Mouse (Mus musculus) lung, embryonic 15.5 days (tissue): Measurements from ENCODE around the gene Ahnak2. TPM values are rescaled to one million over a fixed set of nuclear protein-coding genes. Genes with fewer than 3 reads are reported as not detected.
"Not testable (repeated sequence)": the region's sequence is repeated elsewhere in the genome, so short reads cannot be mapped to it uniquely, and the experiment has no call there.

Experiments used
- ATAC-seq: fragments of 200-750 bp; cut with Nextera tagmentation; 2 replicates; pipeline ENCODE4 v1.8.0; 2017; ENCODE audit warnings: moderate number of reproducible peaks, borderline replicate concordance; ENCODE audit not compliant: low FRiP score, low TSS enrichment; ENCODE audit errors: extremely low read depth
- H3K27ac ChIP-seq: fragments of 300-500 bp; sonication (generic); 2 replicates; pipeline ENCODE4 v1.5.1; 2015; ENCODE audit warnings: moderate library complexity, mild to moderate bottlenecking, inconsistent platforms
- H3K27me3 ChIP-seq: fragments of 300-500 bp; sonication (generic); 2 replicates; pipeline ENCODE4 v1.6.1; 2015; ENCODE audit warnings: inconsistent platforms
- H3K36me3 ChIP-seq: fragments of 300-500 bp; sonication (generic); 2 replicates; pipeline ENCODE4 v1.6.1; 2015; ENCODE audit warnings: inconsistent platforms
- H3K4me1 ChIP-seq: fragments of 300-500 bp; sonication (generic); 2 replicates; pipeline ENCODE4 v1.6.1; 2015; ENCODE audit warnings: inconsistent platforms
- H3K4me2 ChIP-seq: fragments of 300-500 bp; sonication (generic); 2 replicates; pipeline ENCODE4 v1.6.1; 2015; ENCODE audit warnings: inconsistent platforms, mild to moderate bottlenecking, moderate library complexity
- H3K4me3 ChIP-seq: fragments of 300-500 bp; sonication (generic); 2 replicates; pipeline ENCODE4 v1.5.1; 2015; ENCODE audit warnings: mild to moderate bottlenecking, inconsistent platforms
- H3K9ac ChIP-seq: fragments of 300-500 bp; sonication (generic); 2 replicates; pipeline ENCODE4 v1.6.1; 2015; ENCODE audit warnings: inconsistent platforms
- H3K9me3 ChIP-seq: fragments of 300-500 bp; sonication (generic); 2 replicates; pipeline ENCODE4 v1.6.1; 2016; ENCODE audit warnings: inconsistent platforms
- WGBS: fragments of 180-500 bp; shearing (Covaris S2); methylation state at CpG from one replicate; pipeline ENCODE4 v1.1.7; 2015; 5-methylcytosine and 5-hydroxymethylcytosine counted together
- polyA plus RNA-seq: library from polyadenylated mRNA; unstranded; fragments of >200 nt; fragmentation: Nextera tagmentation; extraction: Ambion mirVana; gene quantifications from 2 replicates; pipeline ENCODE4 v1.2.1, GENCODE M21; 2015

Gene Ahnak2
- polyA plus RNA-seq, 1 experiment from 2014 or later: 0.98 TPM

GRCm38 (mm10) chr12:112819057-112819662 lies 16.7 kb upstream of the Ahnak2 start:
- no peak overlapping the region for H3K4me3 ChIP-seq
- peaks cover 59% of the 10 kb centered on the region for H3K36me3 ChIP-seq
- no peak for ATAC-seq
- no peak overlapping the region for H3K27ac ChIP-seq
- no peak overlapping the region for H3K9ac ChIP-seq
- H3K9me3 ChIP-seq: no peaks in the 10 kb centered on the region
- H3K4me2 ChIP-seq: no peak overlapping the region
- H3K4me1 ChIP-seq: peaks cover 17% of the 10 kb centered on the region
- H3K27me3 ChIP-seq: no peaks in the 10 kb centered on the region
- 88% methylated on average over 8 of the region's 8 CpGs for WGBS

GRCm38 (mm10) chr12:112816866-112817265 lies 14.4 kb upstream of the Ahnak2 start:
- H3K9me3 ChIP-seq, H3K4me3 ChIP-seq, H3K4me2 ChIP-seq, H3K27me3 ChIP-seq, ATAC-seq, H3K27ac ChIP-seq, H3K4me1 ChIP-seq, H3K9ac ChIP-seq: not testable (repeated sequence)
- peaks cover 48% of the 10 kb centered on the region for H3K36me3 ChIP-seq
- WGBS: 75% methylated on average over 7 of the region's 7 CpGs

GRCm38 (mm10) chr12:112816294-112816693 lies 13.8 kb upstream of the Ahnak2 start:
- Histone ChIP-seq H3K4me2 (no peak overlapping the region), H3K27me3 (no peaks in the 10 kb centered on the region), H3K9me3 (no peaks in the 10 kb centered on the region), H3K4me1 (no peaks in the 10 kb centered on the region), H3K4me3 (no peak overlapping the region), H3K36me3 (peaks cover 44% of the 10 kb centered on the region), H3K9ac (no peak overlapping the region), H3K27ac (no peak overlapping the region)
- ATAC-seq: no peak
- WGBS: 52% methylated on average over 4 of the region's 4 CpGs

GRCm38 (mm10) chr12:112814682-112815470 lies 12.4 kb upstream of the Ahnak2 start:
- ATAC-seq: no peak

GRCm38 (mm10) chr12:112813370-112813769 lies 10.9 kb upstream of the Ahnak2 start:
- Histone ChIP-seq H3K9me3 (no peaks in the 10 kb centered on the region), H3K4me1 (peaks cover 16% of the 10 kb centered on the region), H3K27ac (no peak overlapping the region), H3K9ac (no peak overlapping the region), H3K4me3 (no peak overlapping the region), H3K36me3 (peaks cover 16% of the 10 kb centered on the region), H3K27me3 (no peaks in the 10 kb centered on the region), H3K4me2 (no peak overlapping the region)
- no peak for ATAC-seq
- WGBS: 86% methylated on average over 7 of the region's 7 CpGs

More at GRCm38 (mm10) chr12:112814682-112815470, 12.4 kb upstream of the Ahnak2 start:
- H3K36me3 ChIP-seq: peaks cover 32% of the 10 kb centered on the region
- no peaks in the 10 kb centered on the region for H3K9me3 ChIP-seq
- H3K4me2 ChIP-seq: no peak overlapping the region
- H3K9ac ChIP-seq: no peak overlapping the region
- H3K27me3 ChIP-seq: no peaks in the 10 kb centered on the region
- H3K4me1 ChIP-seq: peaks cover 4% of the 10 kb centered on the region
- H3K4me3 ChIP-seq: no peak overlapping the region
- no peak overlapping the region for H3K27ac ChIP-seq
- 70% methylated on average over 14 of the region's 14 CpGs for WGBS

- no peak for ATAC-seq
- Histone ChIP-seq H3K4me2 (peak overlapping the region; percentile 99), H3K4me1 (peaks cover 18% of the 10 kb centered on the region), H3K27me3 (peaks cover 9% of the 10 kb centered on the region), H3K36me3 (0 out of 2 replicates have a peak, but pooled peaks cover 2% of the 10 kb centered on the region), H3K27ac (no peak overlapping the region), H3K9me3 (no peaks in the 10 kb centered on the region), H3K4me3 (peak overlapping the region; percentile 70; the same call in 1 of the 2 replicates), H3K9ac (peak overlapping the region; percentile 53; the same call in 1 of the 2 replicates)
- 50% methylated on average over 19 of the region's 19 CpGs for WGBS
Measured at GRCm38 (mm10) chr12:112810092-112810885, 7.8 kb upstream of the Ahnak2 start.

GRCm38 (mm10) chr12:112809641-112810040 lies 7.2 kb upstream of the Ahnak2 start:
- ATAC-seq: no peak
- 19% methylated on average over 8 of the region's 8 CpGs for WGBS
- H3K27ac ChIP-seq: no peak overlapping the region

GRCm38 (mm10) chr12:112808587-112809364 lies 6.3 kb upstream of the Ahnak2 start, which contains the start of gene Clba1:
TSS of gene Clba1 (plus strand) at chr12:112808937.
- peak within 1 kb of the TSS; percentile 9; the same call in 1 of the 2 replicates for H3K27ac ChIP-seq
- 1% methylated on average over 52 of the region's 64 CpGs for WGBS
- no peaks in the 10 kb centered on the region for H3K36me3 ChIP-seq
- peak within 1 kb of the TSS; percentile 70 for H3K4me3 ChIP-seq
- H3K4me2 ChIP-seq: peak within 1 kb of the TSS; percentile 99
- H3K4me1 ChIP-seq: peaks cover 18% of the 10 kb centered on the region
- ATAC-seq: peak; percentile 86
- H3K9me3 ChIP-seq: no peaks in the 10 kb centered on the region
- H3K27me3 ChIP-seq: peaks cover 19% of the 10 kb centered on the region
- peak within 1 kb of the TSS; percentile 53 for H3K9ac ChIP-seq

More at GRCm38 (mm10) chr12:112809641-112810040, 7.2 kb upstream of the Ahnak2 start:
- H3K4me2 ChIP-seq: peak overlapping the region; percentile 99
- peak overlapping the region; percentile 70 for H3K4me3 ChIP-seq
- H3K9me3 ChIP-seq: no peaks in the 10 kb centered on the region
- H3K9ac ChIP-seq: peak overlapping the region; percentile 53
- no peaks in the 10 kb centered on the region for H3K36me3 ChIP-seq
- peaks cover 13% of the 10 kb centered on the region for H3K27me3 ChIP-seq
- peaks cover 18% of the 10 kb centered on the region for H3K4me1 ChIP-seq

- WGBS: 58% methylated on average over 5 of the region's 5 CpGs
- no peaks in the 10 kb centered on the region for H3K9me3 ChIP-seq
- H3K9ac ChIP-seq: peak overlapping the region; percentile 28; the same call in 1 of the 2 replicates
- ATAC-seq: peak; percentile 4; the same call in 1 of the 2 replicates
- peak overlapping the region; percentile 70 for H3K4me3 ChIP-seq
- no peaks in the 10 kb centered on the region for H3K36me3 ChIP-seq
- H3K4me1 ChIP-seq: peaks cover 18% of the 10 kb centered on the region
- H3K27me3 ChIP-seq: peaks cover 24% of the 10 kb centered on the region
- peak overlapping the region; percentile 99 for H3K4me2 ChIP-seq
- no peak overlapping the region for H3K27ac ChIP-seq
Measured at GRCm38 (mm10) chr12:112808212-112808586, 5.7 kb upstream of the Ahnak2 start.

GRCm38 (mm10) chr12:112807796-112808195 lies 5.3 kb upstream of the Ahnak2 start:
- H3K27me3 ChIP-seq: peaks cover 28% of the 10 kb centered on the region
- WGBS: 82% methylated on average over 4 of the region's 4 CpGs
- ATAC-seq: no peak
- H3K4me1 ChIP-seq: peaks cover 18% of the 10 kb centered on the region
- H3K4me2 ChIP-seq: no peak overlapping the region
- H3K4me3 ChIP-seq: no peak overlapping the region
- no peaks in the 10 kb centered on the region for H3K36me3 ChIP-seq
- no peak overlapping the region for H3K27ac ChIP-seq
- H3K9me3 ChIP-seq: no peaks in the 10 kb centered on the region
- no peak overlapping the region for H3K9ac ChIP-seq

GRCm38 (mm10) chr12:112806044-112806443 lies 3.6 kb upstream of the Ahnak2 start:
- 52% methylated on average over 6 of the region's 6 CpGs for WGBS
- Histone ChIP-seq H3K4me2 (no peak overlapping the region), H3K9ac (no peak overlapping the region), H3K27ac (no peak overlapping the region), H3K27me3 (peaks cover 44% of the 10 kb centered on the region), H3K9me3 (no peaks in the 10 kb centered on the region), H3K36me3 (no peaks in the 10 kb centered on the region), H3K4me1 (peaks cover 32% of the 10 kb centered on the region), H3K4me3 (no peak overlapping the region)
- no peak for ATAC-seq
